Mouse (Mus musculus): ENCODE measurements around the gene Rap2b.
A peak's percentile ranks its signal among the peaks of the same experiment; 100 is the strongest.

The Rap2b gene

DNA sequence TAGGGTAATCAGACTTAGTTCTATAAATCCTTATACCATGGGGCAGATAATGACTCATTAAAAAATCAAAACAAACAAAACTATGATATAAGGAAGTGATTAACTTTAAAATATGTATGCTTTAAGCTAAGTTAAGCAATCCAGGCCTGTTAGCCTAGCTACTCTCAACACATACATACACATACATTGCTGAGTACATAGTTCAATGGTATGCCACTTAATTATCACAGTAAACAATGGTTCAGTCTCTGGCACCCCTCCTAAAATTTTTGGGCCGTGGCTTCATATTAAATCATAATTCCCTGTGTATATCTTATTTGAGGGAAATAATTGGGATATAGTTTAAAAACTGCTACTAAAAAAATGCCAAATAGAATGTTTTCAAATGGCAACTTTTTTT, at the start of gene Rap2b:
Gene Rap2b (plus strand): TSS at position 301 of the 400 bp plus-strand sequence.
- DNase-seq: no peak

DNA sequence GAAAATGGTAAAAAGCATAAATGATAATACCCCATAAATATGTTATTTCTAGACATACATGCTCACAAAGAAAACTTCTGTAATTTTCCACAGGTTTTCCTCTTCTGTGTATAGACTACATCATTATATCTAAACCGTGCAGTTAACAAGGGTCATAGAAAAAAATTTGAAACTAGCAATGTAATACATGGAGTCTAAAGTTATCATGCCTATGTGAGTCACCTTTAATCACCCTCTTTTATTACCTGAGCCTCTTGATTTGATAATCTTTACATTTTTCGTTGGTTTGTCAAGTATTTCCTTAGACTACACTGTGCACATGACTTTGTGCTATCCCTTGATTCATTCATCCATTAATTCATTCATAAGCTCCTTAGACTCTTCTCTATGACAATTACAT, 46.4 kb upstream of the Rap2b start:
- DNase-seq: no peak

DNA sequence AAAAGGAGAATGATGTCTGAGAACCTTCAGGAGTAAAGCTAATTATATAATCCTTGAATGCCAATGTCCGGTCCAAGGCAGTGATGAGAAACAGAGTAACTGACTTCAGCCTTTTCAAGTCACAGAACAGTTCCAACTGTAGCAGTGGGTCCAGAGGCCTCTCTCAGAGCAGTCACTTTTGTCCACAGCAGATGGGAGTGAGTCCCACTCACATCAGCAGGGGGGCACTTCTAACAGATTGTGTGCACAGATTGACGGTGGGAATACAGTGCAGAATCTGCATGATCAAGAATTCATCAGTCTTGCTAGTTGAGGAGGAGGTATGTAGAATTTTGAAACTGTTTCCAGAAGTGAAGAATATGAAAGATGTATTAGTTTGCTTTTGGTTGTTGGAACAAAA, 41.4 kb upstream of the Rap2b start:
- no peak for DNase-seq

DNA sequence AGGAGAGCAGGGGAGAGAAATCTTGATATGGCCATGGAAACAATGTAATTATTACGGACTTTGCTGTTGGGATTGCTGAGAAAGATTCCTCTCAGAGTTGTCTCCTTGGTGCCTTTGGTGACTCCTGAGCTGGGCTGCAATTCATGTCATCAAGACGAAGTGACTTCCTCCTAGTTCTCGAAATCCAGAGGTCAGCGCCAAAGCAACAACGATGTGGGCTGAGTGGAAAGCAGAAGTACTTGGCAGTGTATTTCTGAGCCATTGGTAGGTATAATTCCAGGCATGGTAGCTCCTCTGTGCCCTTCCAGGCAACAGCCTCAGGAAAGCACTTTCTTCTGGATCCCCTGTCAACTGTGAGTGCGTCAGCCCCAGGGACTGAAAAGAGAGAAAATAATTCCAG, 39.8 kb upstream of the Rap2b start:
- DNase-seq: no peak

DNA sequence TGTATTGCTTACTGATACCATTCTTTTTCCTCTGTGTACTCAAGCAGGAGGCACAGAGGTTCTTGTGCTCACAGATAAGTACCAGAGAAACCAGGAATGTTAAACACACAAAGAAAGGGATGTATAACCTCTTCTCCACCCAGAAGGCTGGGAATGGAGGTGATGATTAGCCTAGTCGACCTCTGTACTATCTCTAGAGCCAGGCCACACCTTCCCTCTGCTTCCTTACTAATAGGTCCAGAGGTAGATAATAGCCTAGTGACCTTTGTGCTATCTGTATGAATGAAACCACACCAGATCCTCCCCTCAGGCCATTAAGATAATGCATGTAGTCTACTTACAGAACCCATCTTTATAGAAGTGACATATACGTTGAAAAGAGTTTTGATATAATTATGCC, 25.2 kb upstream of the Rap2b start:
- DNase-seq: no peak

DNA sequence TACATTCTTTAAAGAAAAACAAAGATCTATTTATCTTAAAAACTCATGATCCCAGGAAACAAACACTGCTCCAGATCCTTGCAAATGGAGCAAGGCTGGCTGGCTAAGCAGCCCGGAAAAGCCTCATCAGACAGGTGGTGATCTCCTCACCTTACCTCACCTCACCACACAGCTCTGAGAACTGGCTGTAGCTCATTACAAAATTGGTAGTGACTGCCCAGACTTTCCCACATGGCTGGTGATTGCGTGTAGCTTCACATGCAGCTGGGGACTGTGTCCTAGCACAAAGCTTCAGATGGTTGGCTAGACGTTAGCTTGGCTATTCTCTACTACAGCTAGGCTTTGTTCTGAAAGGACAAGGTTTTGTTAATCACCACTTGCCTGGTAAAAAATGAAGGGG, 24.2 kb upstream of the Rap2b start:
- no peak for DNase-seq

DNA sequence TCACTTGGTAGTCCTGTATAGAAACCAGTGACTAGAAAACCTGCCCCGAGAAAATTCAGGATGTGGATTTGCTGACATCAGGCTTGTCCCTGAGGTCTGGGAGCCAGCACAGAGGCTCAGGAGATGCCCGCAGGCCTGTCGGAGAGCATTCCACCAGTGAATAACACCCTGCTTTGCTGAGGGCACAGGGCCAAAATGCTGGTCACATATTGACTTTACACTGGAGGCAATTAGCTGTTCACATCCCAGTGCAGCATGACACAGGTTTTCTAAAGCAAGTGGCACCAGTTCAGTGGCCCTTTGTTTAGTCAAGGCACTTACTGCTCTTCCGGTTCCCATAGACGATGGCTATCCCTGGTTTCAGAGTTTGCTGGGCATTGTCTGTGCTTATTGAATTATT, 21.1 kb upstream of the Rap2b start:
- no peak for DNase-seq

DNA sequence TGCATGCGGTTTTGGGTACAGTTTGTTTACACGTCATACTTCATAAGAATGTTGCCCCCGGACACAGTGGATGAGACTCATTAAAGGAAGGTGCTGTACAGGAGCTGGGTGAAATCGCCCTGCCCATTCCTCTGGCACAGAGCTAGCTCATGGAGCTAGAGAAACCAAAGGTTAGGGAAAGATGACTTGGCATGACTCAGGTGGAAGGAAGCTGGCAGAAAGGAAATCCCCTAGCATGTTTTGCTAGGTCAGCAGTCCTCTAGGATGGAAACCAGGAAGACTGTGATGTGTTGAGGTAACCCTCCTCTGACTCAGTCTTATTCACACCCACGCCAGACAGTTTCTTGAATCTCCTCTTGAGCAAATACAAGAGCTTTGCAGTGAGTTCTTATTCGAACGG, 17.4 kb upstream of the Rap2b start:
- no peak for DNase-seq

DNA sequence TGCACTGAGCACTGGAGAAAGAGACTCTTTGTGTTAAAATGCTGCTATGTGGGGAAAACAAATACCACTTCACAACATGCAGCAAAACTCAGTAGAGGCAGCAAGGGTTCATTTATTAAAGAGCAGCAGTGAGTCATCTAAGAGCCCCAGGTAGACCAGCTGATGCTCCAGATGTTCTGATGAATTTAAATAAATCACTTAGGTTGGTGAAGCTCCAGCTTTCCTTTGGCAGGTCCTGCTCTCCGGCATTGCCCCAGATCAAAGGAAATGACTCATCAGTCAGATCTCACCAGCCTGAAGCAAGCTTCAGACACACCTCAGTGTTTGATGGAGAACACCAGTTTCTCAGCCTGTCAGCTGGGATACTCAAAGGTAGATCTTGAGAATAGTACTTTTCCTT, 15.8 kb upstream of the Rap2b start:
- DNase-seq: no peak

DNA sequence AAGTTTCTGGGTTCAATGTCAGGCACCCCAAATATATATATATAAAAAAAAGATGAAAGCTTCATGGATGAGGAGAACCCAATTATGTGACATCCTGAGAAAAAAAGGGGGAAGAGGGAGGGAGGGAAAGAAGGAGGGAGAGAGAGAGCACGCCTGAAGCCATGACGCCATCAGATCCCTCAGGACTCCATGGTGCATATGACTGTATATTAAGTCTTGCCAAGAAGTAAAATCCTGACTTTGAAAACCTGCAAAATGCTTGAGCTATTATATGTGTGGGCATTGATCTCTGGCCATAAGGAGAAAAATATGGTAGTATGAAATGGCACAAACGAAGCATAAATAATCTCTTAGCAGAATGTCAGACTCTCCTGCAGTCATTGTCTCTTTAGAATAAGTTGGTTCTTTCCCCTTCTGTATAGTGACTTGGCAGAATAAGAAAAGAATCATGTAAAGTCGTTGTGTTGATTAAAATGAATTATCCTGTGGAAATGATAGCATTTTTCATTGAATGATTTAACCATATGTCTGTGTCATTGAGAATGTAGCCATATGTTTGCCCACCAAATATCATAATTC, 13.3 kb upstream of the Rap2b start:
- DNase-seq: no peak

DNA sequence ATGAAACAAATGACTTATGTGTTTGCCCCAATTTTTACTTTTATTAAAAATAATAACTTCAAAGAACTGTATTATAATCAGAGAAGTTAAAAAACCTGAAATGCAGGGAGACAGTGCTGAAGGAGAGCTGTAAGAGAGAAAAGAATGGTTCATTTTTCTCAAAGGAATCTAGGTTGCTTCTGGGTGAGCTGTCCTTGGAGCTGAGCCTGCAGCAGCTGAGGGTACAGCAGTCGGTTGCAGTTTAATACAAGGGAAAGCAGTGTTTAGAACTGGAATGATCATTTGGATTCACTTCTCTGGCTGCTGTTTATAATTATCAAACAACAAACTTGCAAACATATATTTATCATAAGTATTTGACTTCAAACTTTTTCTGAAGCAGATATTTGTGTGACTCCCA, 12.0 kb upstream of the Rap2b start:
- no peak for DNase-seq

DNA sequence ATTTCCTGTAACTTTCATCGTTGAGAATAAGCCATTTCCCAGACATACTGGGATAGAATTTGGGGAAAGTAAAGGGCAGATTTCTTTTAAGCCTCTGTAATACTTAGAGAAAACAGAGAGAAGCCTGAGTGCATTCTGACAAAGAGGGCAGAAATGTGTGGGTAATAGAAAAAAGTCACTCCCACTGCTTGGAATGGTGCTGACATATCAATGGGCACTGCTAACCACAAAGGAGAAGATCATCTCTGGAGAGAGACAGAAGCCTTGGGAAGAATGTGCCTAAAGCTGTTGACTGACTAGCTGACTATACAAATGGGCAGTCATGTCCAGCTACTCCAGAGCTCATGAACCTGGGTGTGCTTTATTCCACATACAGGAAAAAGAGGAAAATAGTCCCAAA, 6.0 kb upstream of the Rap2b start:
- DNase-seq: no peak

DNA sequence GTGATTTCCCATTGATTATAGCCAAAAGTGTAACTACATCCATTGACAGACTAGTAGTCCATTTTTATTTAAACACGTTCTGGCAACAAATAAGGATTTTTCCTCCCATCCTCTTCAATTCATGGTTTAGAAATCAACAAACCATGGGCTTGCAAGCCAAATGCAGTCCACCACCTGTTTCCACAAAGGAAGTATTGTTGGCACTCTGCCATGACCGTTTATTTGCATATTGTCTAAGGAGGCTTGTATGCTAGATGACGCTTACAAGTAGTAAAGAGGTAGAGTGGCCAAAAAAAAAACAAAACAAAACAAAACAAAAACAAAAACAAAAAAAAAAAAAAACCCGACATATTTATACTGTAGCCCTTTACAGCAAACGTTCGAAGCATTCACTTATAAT, 3.3 kb upstream of the Rap2b start:
- DNase-seq: no peak

DNA sequence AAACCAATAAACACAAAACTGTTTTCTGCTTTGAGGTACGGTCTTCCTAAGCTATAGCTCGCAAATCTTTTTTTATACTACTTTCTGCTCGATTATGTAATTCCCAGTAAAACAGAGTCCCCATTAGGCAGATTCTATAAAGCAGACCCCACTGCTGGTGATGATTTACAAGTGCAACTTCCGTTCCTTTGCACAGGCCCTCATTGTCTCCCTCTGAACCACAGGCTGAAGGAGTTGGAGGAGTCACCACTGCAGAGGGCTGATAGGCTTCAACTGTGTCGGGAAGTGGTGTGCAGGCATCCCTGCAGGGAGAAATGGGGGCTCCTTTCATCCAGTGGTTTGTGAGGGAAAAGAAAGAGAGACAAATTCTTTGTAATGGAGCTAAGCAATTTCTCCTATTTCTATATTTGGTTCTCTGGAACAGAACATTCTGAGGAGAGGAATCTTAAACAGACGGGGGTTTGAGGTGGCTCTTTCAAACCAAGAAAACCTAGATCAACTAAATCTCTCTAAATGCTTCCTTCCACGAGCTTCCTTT, 2.6 kb upstream of the Rap2b start:
- no peak for DNase-seq

DNA sequence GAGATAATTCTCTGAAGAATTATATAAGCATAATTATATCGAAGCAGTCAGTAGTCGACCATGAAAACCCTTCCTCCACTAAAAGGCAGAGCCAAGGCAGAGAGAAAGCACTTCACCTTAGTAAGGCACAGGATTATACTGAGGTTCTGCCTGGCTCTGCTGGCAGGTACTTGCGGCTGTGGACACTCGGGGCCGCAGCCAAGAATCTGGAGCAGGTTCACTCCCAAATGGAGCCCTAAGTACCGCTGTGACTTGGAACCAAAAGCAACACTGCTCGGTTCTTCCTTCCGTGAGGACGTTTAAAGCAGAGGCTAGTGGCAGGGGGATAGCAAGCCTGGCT, 1.4 kb downstream of the Rap2b start:
- DNase-seq: no peak

DNA sequence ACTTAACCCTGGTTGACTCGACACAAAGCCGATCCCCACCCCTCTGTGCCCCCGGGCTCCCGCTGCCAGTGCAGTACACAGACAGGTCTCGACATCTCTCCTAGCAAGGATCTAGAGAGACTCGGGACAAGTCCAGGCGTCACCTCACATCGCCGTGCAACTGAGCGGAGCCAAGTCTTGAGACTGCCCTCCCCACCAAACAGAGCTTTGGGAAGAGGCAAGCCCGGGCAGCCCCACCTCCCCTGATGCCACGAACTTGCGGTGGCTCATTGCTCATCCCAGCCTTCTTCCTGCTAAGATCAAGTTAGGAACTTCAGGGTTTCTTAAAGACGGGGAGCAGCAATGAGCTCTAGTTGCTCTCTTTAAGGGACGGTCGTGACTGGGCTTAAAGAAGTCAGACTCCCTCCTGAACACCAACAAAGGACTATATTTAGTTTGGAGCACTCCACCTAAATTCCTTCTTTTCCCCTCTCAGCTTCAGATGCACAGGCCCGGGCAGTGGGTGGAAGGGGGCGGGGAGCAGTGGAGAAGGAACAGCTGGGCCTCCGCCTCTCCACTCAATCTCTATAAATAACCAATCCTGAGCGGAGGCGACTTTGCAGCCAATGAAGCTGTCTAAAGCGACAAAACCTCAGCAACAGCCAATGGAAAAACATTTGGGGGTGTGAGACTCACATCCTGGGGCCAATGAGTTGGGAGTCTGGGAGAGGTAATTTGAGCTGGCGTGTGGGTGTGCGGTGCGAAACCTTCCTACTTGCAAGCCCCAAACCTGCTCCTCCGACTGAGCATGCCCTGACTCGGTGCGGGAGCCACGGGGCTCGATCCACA, 1.9 kb downstream of the Rap2b start:
- DNase-seq: peak; percentile 83

DNA sequence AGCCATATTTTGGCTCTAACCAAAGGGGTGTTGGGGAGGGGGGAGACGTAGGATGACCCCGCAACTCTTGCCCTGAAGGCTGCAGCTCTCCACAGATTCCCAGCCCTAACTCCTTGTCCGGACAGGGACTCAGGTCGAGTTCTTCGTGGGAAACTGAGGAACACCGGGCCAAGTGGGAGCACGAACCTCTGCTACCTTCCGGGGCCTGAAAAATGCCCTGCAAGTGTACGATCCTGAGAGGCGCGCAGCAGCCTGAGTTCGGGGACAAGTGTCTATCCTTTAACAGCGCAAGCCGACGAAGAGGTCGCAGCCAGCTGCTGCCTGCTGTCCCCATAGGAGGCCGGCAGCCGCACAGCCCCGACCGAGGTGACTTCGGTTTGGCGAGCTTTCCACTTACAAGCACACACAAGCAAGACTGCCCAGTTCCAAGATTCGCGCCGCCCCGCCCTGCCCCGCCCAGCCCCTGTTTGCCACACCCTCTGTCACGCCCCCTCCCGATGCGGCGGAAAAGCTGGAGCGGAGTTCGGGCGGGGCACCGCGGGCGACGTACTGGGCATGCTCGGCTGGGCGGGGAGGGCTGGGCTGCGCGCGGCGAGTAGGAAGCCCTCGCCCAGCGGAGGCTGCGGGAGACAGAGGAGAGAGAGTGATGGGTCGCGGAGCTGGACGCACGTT, 2.7 kb downstream of the Rap2b start:
- DNase-seq: peak; percentile 97

DNA sequence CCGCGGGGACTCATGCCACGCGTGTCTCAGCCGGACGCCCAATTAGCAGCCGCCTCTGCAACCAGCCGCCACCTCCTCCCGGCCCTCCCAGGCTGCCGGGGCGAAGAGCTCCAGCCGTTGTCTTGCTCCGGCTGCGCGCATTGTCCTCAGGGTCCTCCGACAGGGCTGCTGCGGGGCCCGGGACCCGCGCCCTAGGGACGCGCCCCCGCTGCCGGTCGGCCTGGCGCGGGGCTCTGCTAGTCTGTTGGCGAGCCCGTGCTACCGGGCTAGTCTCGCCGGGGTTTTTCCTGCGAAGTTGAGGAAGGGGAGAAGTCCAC, 3.2 kb downstream of the Rap2b start:
- no peak for DNase-seq

DNA sequence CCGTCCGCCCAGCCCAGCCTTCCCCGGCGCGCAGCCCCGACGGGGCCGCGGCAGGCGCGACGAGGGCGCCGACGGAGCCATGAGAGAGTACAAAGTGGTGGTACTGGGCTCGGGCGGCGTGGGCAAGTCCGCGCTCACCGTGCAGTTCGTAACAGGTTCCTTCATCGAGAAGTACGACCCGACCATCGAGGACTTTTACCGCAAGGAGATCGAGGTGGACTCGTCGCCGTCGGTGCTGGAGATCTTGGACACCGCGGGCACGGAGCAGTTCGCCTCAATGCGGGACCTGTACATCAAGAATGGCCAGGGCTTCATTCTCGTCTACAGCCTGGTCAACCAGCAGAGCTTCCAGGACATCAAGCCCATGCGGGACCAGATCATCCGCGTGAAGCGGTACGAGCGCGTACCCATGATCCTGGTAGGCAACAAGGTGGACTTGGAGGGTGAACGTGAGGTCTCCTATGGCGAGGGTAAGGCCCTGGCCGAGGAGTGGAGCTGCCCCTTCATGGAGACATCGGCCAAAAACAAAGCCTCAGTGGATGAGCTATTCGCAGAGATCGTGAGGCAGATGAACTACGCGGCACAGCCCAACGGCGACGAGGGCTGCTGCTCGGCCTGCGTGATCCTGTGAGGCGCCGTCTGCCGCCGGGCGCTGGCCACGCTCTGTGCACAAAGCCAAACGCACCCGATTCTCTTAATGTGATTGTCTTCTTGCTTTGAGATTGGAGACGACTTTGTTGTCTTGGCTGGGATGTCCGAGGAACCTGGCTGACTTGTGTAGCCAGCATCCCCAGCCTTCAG, 3.7 kb downstream of the Rap2b start:
- peak; percentile 42 for DNase-seq

DNA sequence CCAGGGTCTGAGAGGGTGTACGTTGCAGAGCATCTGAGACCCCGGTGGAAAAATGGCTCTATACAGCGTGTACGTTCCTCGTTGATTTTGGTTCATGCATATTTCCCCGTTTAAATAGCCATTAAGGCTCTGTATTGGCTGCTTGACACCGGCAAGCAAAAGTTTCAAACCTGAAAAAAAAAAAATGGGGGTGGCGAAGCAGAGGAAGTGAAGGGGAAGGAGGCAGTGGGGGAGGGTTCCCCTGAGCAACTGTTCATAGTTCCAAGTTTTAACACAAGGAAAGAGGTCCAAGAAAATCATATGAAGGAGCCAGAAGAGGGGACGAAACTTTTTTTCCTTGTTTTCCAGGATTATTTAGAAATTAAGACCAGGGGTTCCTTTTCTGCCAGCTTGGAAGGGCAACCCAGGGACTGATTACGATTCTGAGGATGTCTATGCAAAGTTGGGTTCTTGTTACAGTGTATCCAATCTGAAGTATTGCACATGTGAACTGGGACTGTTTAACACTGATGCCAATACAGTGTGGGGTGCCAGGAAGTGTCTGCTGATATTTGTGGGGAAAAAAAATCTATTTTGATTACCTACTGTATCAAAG, 4.4 kb downstream of the Rap2b start, which contains the start of gene B430305J03Rik:
Gene B430305J03Rik (minus strand): TSS at position 173 of the 595 bp plus-strand sequence.
- no peak for DNase-seq

DNA sequence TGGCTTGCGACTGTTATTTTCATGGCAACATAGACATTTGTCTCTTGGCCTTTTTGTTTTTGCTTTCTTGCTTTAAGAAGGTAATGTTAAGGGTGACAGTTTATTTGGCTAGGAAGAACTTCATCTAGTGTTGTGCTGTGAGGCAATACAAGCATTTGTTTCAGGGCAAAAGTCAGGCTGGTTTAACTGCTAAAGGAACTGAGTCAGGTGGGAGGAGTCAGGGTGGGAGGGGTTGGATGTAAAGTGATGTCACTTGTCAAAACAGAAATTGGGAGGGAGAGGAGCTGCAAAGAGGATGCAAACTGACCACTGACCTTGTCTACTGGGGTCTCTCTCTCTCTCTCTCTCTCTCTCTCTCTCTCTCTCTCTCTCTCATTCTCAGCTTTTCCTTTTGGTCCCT, 7.0 kb downstream of the Rap2b start:
- DNase-seq: no peak

DNA sequence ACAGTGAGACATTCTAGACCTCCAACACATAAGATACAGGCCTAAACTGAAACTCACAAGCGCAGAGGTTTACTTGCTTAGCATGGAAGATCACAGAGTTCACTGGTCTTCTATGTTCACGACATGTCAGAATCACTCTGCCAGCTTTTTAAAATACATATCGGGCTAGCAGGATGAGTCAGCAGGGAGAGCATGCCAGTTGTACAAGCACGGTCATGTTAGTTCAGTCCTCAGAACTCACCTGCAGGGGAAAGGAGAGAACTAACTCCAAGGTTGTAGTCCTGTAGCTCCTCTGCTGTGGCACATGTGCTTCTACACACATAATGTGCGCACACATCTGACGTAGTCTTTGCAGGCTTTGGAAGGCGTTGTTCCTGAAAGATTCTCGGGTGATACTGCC, 14.6 kb downstream of the Rap2b start:
- DNase-seq: no peak

DNA sequence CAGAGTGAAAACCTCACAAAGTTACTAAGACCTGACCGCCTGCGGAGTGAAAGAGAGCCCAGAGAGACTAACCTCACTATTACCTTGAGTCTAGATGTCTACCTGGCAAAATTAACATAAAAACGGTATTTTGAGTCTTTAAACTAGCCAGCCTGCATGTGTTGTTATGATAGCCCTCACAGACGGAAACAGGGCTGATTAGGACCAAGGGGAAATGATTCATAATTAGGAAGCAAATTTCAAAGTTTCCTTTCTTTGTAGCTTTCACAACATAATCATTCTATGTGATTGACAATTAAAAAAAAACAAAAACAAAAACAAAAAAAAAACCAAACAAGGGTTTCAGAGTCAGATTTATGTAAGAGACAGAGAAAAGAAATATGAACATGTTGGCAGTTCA, 24.9 kb downstream of the Rap2b start:
- no peak for DNase-seq

Measured in right cerebral cortex, postnatal 4 days (tissue).